Comparison of ENCODE assay signal across 10 mouse cellular contexts in the genomic region with DNA sequence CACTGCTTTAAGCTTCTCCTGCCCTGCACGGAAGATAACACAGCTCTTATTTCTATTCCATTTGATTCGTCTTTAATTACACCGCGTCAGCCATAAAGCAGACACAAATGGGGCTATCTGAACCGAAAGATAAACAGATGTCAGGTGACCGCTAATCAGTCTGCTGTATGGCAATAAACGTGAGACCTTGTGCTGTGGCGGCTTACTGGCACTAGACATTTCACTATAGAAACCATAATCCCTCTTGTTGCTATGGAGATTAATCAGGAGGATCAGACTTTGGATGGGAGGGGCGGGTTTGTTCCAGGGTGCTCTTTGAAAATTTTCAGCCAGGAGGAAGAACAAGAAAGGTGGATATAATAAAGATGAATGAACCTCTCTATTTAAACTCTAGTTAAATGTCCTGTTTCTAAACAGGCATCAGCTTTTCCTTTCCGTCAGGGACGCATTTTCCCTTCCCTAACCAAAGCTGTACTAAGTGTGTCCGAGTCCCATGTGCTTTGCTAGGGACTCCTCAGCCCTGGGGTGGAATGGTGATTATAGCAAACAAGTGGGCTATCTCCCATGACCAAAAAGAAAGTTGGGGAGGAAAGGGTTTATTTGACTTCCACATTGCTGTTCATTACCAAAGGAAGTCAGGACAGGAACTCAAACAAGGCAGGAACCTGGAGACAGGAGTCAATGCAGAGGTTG. TPM values are rescaled to one million over a fixed set of nuclear protein-coding genes. Genes with fewer than 3 reads are reported as not detected.
DNase-seq lines count a peak whose midpoint lies in the region; ATAC-seq lines count a peak whose summit lies in the region.
"Had no signal": no experiment of that assay in that cellular context is flagged by ENCODE, and none has a peak within 500 bp of the region (broad histone marks: within the 10 kb centered on the region; RNA-seq: fewer than 3 reads in every experiment).

No protein-coding gene starts in this region.

- peaks cover 4% of the 10 kb centered on the region; the same call in 1 of the 2 replicates for H3K36me3 ChIP-seq in kidney, embryonic 14.5 days (ENCODE audit: control insufficient read depth, insufficient read depth, low read length)
- peaks cover 4% of the 10 kb centered on the region; the same call in 1 of the 2 replicates for H3K36me3 ChIP-seq in forebrain, embryonic 15.5 days
- H3K36me3 ChIP-seq in liver, embryonic 16.5 days (ENCODE audit: control insufficient read depth, insufficient read depth), result no peaks in the 10 kb centered on the region

- no peak overlapping the region for H3K4me2 ChIP-seq in kidney, embryonic 14.5 days (replicated peaks; ENCODE audit: low read depth, low read length)
- H3K4me2 ChIP-seq in forebrain, embryonic 15.5 days (replicated peaks), result peak overlapping the region; percentile 9; the same call in 1 of the 2 replicates
- H3K4me2 ChIP-seq in liver, embryonic 16.5 days (ENCODE audit: low read depth, low read length), result peak overlapping the region; percentile 7; the same call in 1 of the 2 replicates

- H3K9ac ChIP-seq in kidney, embryonic 14.5 days (ENCODE audit: low read depth, low read length), result no peak overlapping the region
- H3K9ac ChIP-seq in forebrain, embryonic 15.5 days (replicated peaks), result no peak overlapping the region
- no peak overlapping the region for H3K9ac ChIP-seq in liver, embryonic 16.5 days (ENCODE audit: low read depth, low read length)

- ATAC-seq in kidney, embryonic 14.5 days (ENCODE audit: low FRiP score, low TSS enrichment), result peak; percentile 32; the same call in 1 of the 2 replicates
- peak; percentile 75 for ATAC-seq in forebrain, embryonic 15.5 days (replicated peaks)
- peak; percentile 68 for ATAC-seq in liver, embryonic 16.5 days (ENCODE audit: low read depth)
- ATAC-seq in megakaryocyte, adult 5-6 weeks (ENCODE audit: poor library complexity, severe bottlenecking), result no peak

- no peak overlapping the region for H3K4me3 ChIP-seq in kidney, embryonic 14.5 days (ENCODE audit: low read length)
- H3K4me3 ChIP-seq in forebrain, embryonic 15.5 days, result no peak overlapping the region
- H3K4me3 ChIP-seq in liver, embryonic 16.5 days (ENCODE audit: low read depth, low read length), result no peak overlapping the region

- DNase-seq in kidney, postnatal 25 days, result no peak
- peak; percentile 87 for DNase-seq in retina, postnatal 7 days (ENCODE audit: low read depth, low spot score)
- DNase-seq in right cerebral cortex, postnatal 25 days, result no peak
- no peak for DNase-seq in cerebellum, postnatal 14 days
- DNase-seq: cerebellum, adult 8-10 months had no signal

- H3K9me3 ChIP-seq in kidney, embryonic 14.5 days (ENCODE audit: control insufficient read depth, low read length), result no peaks in the 10 kb centered on the region
- H3K9me3 ChIP-seq in forebrain, embryonic 15.5 days, result no peaks in the 10 kb centered on the region
- no peaks in the 10 kb centered on the region for H3K9me3 ChIP-seq in liver, embryonic 16.5 days (replicated peaks; ENCODE audit: control insufficient read depth, low read length)

- 51% methylated on average over 12 of the region's 12 CpGs for WGBS in kidney, embryonic 14.5 days
- WGBS in forebrain, embryonic 15.5 days, result 9% methylated on average over 12 of the region's 12 CpGs
- WGBS in liver, embryonic 16.5 days (ENCODE audit: insufficient replicate concordance), result 47% methylated on average over 12 of the region's 12 CpGs

- no peaks in the 10 kb centered on the region for H3K4me1 ChIP-seq in kidney, embryonic 14.5 days (ENCODE audit: control insufficient read depth, insufficient read depth, low read length)
- H3K4me1 ChIP-seq in forebrain, embryonic 15.5 days, result peaks cover 14% of the 10 kb centered on the region
- H3K4me1 ChIP-seq in liver, embryonic 16.5 days (ENCODE audit: control insufficient read depth, low read depth, low read length), result peaks cover 6% of the 10 kb centered on the region; the same call in 1 of the 2 replicates

- no peaks in the 10 kb centered on the region for H3K27me3 ChIP-seq in kidney, embryonic 14.5 days (ENCODE audit: control insufficient read depth, insufficient read depth, low read length)
- H3K27me3 ChIP-seq in forebrain, embryonic 15.5 days, result no peaks in the 10 kb centered on the region
- H3K27me3 ChIP-seq in liver, embryonic 16.5 days (ENCODE audit: control insufficient read depth, insufficient read depth, low read depth, low read length), result no peaks in the 10 kb centered on the region

- H3K27ac ChIP-seq in kidney, embryonic 14.5 days (ENCODE audit: low read depth, low read length), result no peak overlapping the region
- peak overlapping the region; percentile 51 for H3K27ac ChIP-seq in forebrain, embryonic 15.5 days (replicated peaks)
- no peak overlapping the region for H3K27ac ChIP-seq in liver, embryonic 16.5 days (ENCODE audit: low read length)

RNA-seq across cellular contexts. Expression of a gene that starts 29.2 kb away (rescaled TPM):
- 0.09 TPM in 1 of 2 replicates, not detected in the other for polyA plus RNA-seq in kidney, embryonic 14.5 days (2014; fragmentation: Nextera tagmentation; extraction: Ambion mirVana)
- polyA plus RNA-seq in forebrain, embryonic 15.5 days (2015; fragmentation: Nextera tagmentation; extraction: Ambion mirVana), result not detected in 2 replicates
- polyA plus RNA-seq in liver, embryonic 16.5 days (2015; fragmentation: Nextera tagmentation; extraction: Ambion mirVana), result 1.5 and 3.2 TPM in 2 replicates
- total RNA-seq in megakaryocyte, adult 5-6 weeks (2015), result 1.2 and 2.1 TPM in 2 replicates
- total RNA-seq in megakaryocyte, adult 5-6 weeks (2017), result 0.81 and 1.8 TPM in 2 replicates
- total RNA-seq: gastrocnemius, adult 8-10 months had no signal
